Mouse (Mus musculus) thymus, postnatal 25 days (tissue): ENCODE measurements around the gene Vmn2r35.
"Not testable (repeated sequence)": the region's sequence is repeated elsewhere in the genome, so short reads cannot be mapped to it uniquely, and the experiment has no call there.

Experiments
- DNase-seq: peaks from one replicate; pipeline ENCODE4 v3.0.0; 2022

Vmn2r35 gene

GRCm38 (mm10) chr7:7819767-7820166, at the start of gene Vmn2r35:
Vmn2r35 (minus strand) TSS chr7:7819867.
- not testable (repeated sequence) for DNase-seq

- DNase-seq, result not testable (repeated sequence)
These were observed 25.5 kb downstream of the Vmn2r35 start for GRCm38 (mm10) chr7:7794196-7794595.
